Mouse (Mus musculus): ENCODE measurements at regions not wholly inside any gene's neighbourhood (a gene's known extent, or its start where the extent isn't known, plus 50 kb on each side); places are given as distances from the start of the nearest gene placed in this dataset.

DNA sequence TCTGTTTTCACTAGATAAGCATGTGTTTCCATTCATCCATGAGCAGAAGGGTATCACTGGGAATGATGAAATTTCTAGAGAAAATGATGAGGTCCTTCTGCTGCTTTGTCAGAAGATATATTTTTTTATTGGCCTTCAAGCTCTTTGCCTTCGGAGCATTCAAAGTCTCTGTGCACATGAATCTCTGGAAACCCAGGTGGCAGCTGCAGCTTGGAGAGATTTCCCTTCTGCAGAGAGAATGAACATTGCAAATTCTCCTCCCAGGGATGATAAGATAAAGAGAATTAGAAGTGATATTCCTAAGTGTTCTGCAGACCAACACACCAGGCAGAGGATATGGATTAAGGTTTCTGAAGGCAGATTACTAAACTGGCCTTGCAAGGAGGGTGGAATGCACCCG, 224.2 kb downstream of the 9330182O14Rik start:
- Histone ChIP-seq H3K27me3 (ENCODE audit: insufficient read depth, poor library complexity, severe bottlenecking) (no peaks in the 10 kb centered on the region), H3K4me1 (peaks cover 11% of the 10 kb centered on the region; the same call in 1 of the 2 replicates), H3K9me3 (no peaks in the 10 kb centered on the region), H3K36me3 (no peaks in the 10 kb centered on the region), H3K4me3 (no peak overlapping the region), H3K27ac (no peak overlapping the region)
- DNase-seq (ENCODE audit: low spot score), result no peak
- 25% methylated on average over 2 of the region's 2 CpGs for WGBS

DNA sequence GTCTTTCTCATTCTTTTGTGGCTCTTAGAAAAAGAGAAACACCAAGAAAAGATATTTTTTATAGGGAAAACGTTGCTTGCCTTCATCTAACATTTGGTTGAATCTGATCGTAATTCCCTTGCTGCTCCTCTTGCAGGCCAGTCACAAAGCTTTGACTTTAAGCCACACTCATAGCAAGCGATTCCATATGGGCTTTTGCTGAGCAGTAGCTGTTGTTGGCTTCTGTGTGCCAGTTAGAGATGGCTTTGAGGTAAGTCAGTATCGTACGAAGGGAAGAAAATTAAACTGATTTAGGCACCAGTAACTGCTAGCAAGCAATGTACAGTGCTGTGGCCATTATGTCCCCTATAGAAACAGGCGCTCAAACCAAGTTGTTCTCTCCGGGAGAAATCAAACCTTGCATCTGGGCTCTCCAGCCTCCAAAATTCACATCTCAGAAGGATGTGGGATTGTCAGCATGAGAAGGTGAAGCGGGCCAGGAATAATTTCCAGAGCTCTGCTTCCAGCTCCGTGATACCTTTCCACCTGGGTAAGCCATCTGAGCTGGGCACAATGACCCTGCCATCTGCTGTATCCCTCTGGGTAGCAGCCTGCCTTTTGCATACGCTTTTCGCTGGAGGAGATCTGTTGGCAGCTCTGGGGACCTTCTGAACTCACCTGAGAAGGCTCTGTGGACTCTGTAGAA, 227.8 kb downstream of the 9330182O14Rik start:
- no peak for DNase-seq (ENCODE audit: low spot score)
- Histone ChIP-seq H3K4me3 (no peak overlapping the region), H3K27me3 (ENCODE audit: insufficient read depth, poor library complexity, severe bottlenecking) (no peaks in the 10 kb centered on the region), H3K9me3 (no peaks in the 10 kb centered on the region), H3K4me1 (peaks cover 11% of the 10 kb centered on the region; the same call in 1 of the 2 replicates), H3K36me3 (no peaks in the 10 kb centered on the region), H3K27ac (no peak overlapping the region)
- 86% methylated on average over 11 of the region's 11 CpGs for WGBS

DNA sequence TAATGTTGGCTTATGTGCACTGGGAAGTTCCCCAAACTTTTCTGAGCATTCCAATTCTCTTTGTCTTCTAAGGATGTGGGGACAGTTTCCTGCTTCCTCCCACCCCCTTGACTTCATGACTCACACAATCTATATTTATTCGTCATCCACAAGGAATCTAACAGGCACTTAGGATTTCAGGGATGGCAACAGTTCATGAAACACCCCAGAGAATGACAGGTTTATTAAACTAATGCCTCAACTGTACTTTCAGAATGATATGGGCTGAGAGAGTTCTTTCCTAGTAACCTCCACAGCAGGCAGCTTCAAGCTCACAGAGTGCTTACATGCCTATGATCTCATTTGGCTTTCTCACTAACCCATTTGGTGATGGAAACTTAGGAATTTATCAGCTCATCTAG, 230.1 kb downstream of the 9330182O14Rik start:
- H3K9me3 ChIP-seq, result no peaks in the 10 kb centered on the region
- no peak overlapping the region for H3K4me3 ChIP-seq
- no peak for DNase-seq (ENCODE audit: low spot score)
- H3K27me3 ChIP-seq (ENCODE audit: insufficient read depth, poor library complexity, severe bottlenecking), result no peaks in the 10 kb centered on the region
- no peaks in the 10 kb centered on the region for H3K36me3 ChIP-seq
- H3K4me1 ChIP-seq, result 0 out of 2 replicates have a peak, but pooled peaks cover under 1% of the 10 kb centered on the region
- H3K27ac ChIP-seq, result 0 out of 2 replicates have a peak overlapping the region, but pooled peaks have one; percentile 42
- WGBS, result 44% methylated on average over 1 of the region's 1 CpGs

DNA sequence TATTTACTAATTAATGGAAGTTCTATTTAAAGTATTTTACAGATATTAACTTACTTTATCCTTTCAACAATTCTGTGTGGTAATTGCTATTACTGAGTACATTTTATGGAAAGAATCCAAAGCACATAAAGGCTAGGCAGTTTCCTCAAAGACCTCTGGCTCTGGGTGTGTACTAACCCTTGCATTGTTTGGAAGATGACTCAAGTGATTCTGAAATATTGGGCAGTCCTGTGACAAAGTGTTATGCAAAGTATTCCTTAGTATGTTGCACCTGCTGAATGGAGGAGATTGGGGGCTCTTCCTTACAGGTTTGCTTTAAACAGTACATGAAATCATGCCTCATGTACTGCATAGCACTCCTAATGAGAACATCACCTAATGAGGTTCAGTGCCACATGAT, 231.4 kb downstream of the 9330182O14Rik start:
- DNase-seq (ENCODE audit: low spot score), result no peak
- Histone ChIP-seq H3K9me3 (no peaks in the 10 kb centered on the region), H3K27ac (no peak overlapping the region), H3K27me3 (ENCODE audit: insufficient read depth, poor library complexity, severe bottlenecking) (no peaks in the 10 kb centered on the region), H3K4me3 (no peak overlapping the region), H3K4me1 (no peaks in the 10 kb centered on the region), H3K36me3 (no peaks in the 10 kb centered on the region)

DNA sequence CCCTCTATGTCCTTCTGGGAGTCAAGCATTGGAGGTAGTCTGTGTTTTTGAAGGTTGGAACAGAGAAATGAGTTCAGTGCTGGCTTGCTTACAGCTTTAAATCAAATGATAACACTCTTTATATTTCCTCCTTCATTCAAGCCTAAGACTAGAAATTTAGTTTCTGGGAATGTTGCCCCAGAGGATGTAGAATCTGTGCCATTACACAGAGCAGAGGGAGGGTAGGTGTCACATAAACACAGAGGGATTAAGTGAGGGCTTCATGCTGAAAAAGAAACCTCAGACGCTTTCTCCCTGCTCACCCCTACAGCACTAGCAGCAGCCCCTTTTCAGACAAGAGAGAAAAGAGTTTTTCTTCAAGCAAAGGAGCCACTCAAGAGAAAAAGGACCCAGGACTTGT, 232.9 kb downstream of the 9330182O14Rik start:
- 63% methylated on average over 1 of the region's 1 CpGs for WGBS
- no peak for DNase-seq (ENCODE audit: low spot score)

DNA sequence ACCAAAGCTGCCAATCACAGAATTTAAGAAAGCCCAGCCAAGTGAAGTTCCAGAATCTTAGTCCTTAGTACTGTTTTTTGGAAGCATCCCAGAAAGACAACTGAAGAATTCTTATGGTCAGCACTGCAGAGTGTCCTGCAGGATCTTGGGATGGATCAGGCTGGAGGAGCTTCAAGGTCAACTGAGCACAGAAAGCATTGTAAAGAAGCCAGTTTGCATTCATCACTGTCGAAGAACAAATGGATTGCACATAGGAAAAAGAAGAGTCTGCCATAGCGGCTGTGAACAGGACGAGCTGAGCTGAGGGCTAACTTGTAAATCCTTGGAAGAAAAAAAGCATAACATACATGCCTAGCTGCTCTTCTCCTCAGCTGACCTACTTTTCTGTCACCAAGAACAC, 234.6 kb downstream of the 9330182O14Rik start:
- H3K27me3 ChIP-seq (ENCODE audit: insufficient read depth, poor library complexity, severe bottlenecking), result no peaks in the 10 kb centered on the region
- 77% methylated on average over 3 of the region's 3 CpGs for WGBS
- H3K4me1 ChIP-seq, result no peaks in the 10 kb centered on the region
- no peak overlapping the region for H3K27ac ChIP-seq
- H3K9me3 ChIP-seq, result no peaks in the 10 kb centered on the region
- no peaks in the 10 kb centered on the region for H3K36me3 ChIP-seq
- no peak overlapping the region for H3K4me3 ChIP-seq
- no peak for DNase-seq (ENCODE audit: low spot score)

More for the DNA sequence above, 232.9 kb downstream of the 9330182O14Rik start:
- Histone ChIP-seq H3K27ac (no peak overlapping the region), H3K9me3 (no peaks in the 10 kb centered on the region), H3K4me3 (no peak overlapping the region), H3K36me3 (no peaks in the 10 kb centered on the region), H3K4me1 (no peaks in the 10 kb centered on the region), H3K27me3 (ENCODE audit: insufficient read depth, poor library complexity, severe bottlenecking) (no peaks in the 10 kb centered on the region)

DNA sequence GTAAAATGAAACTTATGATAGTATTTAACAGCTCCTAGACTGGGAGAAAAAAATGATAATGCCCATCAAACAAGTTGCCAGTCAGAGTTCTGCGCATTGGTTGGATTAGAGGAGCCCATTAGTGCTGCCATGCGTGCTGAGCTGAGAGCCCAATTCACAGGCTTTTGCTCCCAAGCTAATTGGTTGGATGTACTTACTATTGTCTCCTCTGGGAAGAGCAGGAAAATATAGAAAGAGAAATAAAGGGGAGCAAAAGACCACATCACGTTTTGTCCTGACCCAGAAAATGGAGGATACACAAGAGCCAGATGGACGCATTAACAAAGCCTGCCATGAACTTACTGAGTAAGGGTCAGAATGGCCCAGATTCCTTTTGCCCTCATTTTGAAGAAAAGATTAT, 237.3 kb downstream of the 9330182O14Rik start:
- Histone ChIP-seq H3K27me3 (ENCODE audit: insufficient read depth, poor library complexity, severe bottlenecking) (no peaks in the 10 kb centered on the region), H3K36me3 (no peaks in the 10 kb centered on the region), H3K4me1 (no peaks in the 10 kb centered on the region), H3K27ac (no peak overlapping the region), H3K9me3 (no peaks in the 10 kb centered on the region), H3K4me3 (no peak overlapping the region)
- DNase-seq (ENCODE audit: low spot score), result no peak
- WGBS, result 85% methylated on average over 4 of the region's 4 CpGs

DNA sequence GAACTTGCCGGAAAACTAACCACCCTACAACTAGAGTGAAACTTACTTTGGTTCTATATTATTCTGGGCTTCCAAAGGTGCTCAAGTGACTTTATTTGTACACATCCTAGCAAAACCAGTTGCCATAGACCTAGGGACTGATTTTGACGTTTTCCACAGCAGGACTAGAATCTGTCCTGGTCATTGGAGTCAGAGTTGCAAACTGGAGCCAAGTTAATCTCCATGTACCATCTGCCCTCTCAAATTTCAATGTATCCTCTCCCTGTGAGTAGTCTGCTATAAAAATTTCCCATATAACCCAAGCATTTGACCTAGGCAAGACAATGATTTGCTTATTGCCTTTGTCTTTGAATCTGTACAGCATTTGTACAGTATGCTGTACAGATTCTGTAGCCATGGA, 252.4 kb downstream of the 9330182O14Rik start:
- Histone ChIP-seq H3K9me3 (no peaks in the 10 kb centered on the region), H3K27ac (no peak overlapping the region), H3K4me3 (no peak overlapping the region), H3K4me1 (no peaks in the 10 kb centered on the region), H3K27me3 (ENCODE audit: insufficient read depth, poor library complexity, severe bottlenecking) (no peaks in the 10 kb centered on the region), H3K36me3 (no peaks in the 10 kb centered on the region)
- no peak for DNase-seq (ENCODE audit: low spot score)
- 66% methylated on average over 2 of the region's 2 CpGs for WGBS

DNA sequence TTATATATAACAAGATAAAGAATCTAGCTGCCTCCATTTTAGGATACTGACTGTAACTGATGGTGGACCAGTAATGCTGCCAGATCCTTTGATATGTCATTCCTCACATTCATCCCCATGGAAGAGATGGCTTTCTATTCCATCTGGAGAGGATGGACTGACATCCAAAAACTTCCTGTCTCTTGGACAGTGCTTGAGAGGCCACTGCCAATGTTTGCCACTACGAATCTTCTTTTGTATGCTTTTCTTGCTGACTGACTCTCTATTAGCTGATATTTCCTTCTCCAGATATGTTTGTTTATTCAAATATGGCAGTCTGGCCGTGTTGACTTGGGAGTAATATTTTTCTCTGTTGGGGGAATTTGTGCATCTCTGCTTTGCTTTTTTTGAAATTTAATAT, 253.6 kb downstream of the 9330182O14Rik start:
- Histone ChIP-seq H3K9me3 (no peaks in the 10 kb centered on the region), H3K27me3 (ENCODE audit: insufficient read depth, poor library complexity, severe bottlenecking) (no peaks in the 10 kb centered on the region), H3K4me1 (no peaks in the 10 kb centered on the region), H3K27ac (no peak overlapping the region), H3K4me3 (no peak overlapping the region), H3K36me3 (no peaks in the 10 kb centered on the region)
- 79% methylated on average over 2 of the region's 2 CpGs for WGBS
- no peak for DNase-seq (ENCODE audit: low spot score)

DNA sequence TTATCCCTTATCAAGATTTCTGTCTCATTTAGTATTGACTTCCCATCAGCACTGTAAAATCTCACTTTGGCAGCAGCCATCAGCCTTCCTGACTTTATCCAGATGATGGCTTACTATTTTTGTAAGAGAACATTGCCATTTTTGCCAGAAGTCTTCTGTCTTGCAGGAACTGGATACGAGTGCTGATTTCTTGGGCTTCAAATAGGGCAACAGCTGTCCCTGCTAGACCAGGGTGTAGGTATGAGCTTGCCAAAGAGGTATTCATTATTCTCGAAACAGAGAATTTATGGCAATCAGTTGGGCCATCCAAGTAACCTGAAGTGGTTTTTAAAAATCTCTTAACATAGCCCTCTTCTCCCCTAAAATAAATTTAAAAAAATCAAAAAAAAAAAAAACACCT, 254.6 kb downstream of the 9330182O14Rik start:
- no peak overlapping the region for H3K27ac ChIP-seq
- H3K9me3 ChIP-seq, result no peaks in the 10 kb centered on the region
- DNase-seq (ENCODE audit: low spot score), result no peak
- WGBS, result 70% methylated on average over 2 of the region's 2 CpGs
- H3K4me3 ChIP-seq, result no peak overlapping the region
- no peaks in the 10 kb centered on the region for H3K27me3 ChIP-seq (ENCODE audit: insufficient read depth, poor library complexity, severe bottlenecking)
- H3K36me3 ChIP-seq, result no peaks in the 10 kb centered on the region
- H3K4me1 ChIP-seq, result no peaks in the 10 kb centered on the region

DNA sequence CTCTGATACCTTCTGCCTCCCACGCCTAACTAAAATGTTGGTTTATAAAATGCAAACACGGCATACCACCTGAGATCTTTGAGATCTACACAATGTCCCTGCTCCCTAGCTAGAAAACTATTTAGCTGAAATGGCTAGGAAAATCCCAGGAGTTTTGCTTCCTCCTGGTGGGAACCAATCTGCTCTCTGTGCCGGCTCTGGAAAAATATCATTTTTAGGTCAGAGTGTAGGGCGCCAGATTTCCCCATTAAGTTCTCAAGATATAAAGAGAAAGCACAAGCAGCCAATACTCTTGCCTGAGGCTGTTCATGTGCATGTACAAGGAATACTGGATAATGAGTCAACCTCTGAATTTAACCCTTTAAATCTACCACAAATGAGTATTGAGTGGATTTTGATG, 301.0 kb downstream of the 9330182O14Rik start:
- H3K4me1 ChIP-seq, result no peaks in the 10 kb centered on the region
- WGBS, result 85% methylated on average over 4 of the region's 4 CpGs
- no peaks in the 10 kb centered on the region for H3K27me3 ChIP-seq (ENCODE audit: insufficient read depth, poor library complexity, severe bottlenecking)
- no peak overlapping the region for H3K27ac ChIP-seq
- no peak overlapping the region for H3K4me3 ChIP-seq
- DNase-seq (ENCODE audit: low spot score), result no peak
- no peaks in the 10 kb centered on the region for H3K36me3 ChIP-seq
- no peaks in the 10 kb centered on the region for H3K9me3 ChIP-seq

DNA sequence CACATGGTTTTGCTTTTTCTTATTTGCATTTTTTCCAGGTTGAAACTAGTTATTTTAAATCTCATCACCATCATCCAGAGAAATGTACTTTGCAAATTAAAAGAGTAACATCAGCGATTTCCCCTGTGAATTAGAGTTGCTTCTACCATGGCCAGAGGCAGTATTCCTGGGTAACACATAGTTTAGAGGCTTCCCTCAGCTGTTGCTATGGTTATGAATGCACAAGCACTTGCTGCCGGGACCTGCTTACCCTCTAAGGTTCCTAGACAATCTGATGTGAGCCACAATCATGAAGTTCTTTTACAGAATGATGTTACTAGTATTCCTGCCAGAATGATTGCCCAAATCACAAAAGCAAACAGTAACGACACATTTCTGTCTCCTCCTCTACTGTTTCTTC, 302.5 kb downstream of the 9330182O14Rik start:
- Histone ChIP-seq H3K4me1 (no peaks in the 10 kb centered on the region), H3K4me3 (no peak overlapping the region), H3K27ac (no peak overlapping the region), H3K27me3 (ENCODE audit: insufficient read depth, poor library complexity, severe bottlenecking) (no peaks in the 10 kb centered on the region), H3K9me3 (no peaks in the 10 kb centered on the region), H3K36me3 (no peaks in the 10 kb centered on the region)
- no peak for DNase-seq (ENCODE audit: low spot score)
- 62% methylated on average over 3 of the region's 3 CpGs for WGBS

DNA sequence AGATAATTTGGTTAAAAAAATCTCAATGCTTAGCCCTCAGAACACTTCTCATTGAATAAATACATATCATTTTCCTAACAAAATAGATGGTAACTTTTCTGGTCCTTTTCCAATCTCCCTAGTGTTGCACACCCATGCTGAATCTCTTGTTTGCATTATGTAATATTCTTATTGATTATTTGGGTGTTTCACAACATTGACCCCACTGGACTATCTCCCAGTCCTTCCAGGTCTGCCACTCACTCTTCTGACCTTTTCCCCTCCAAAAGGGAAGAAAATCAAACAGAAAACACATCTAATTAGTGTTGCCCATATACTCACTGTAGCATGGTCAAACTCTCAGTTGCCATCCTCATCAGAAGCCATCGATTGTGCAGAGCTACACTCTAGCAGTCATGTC, 305.7 kb downstream of the 9330182O14Rik start:
- Histone ChIP-seq H3K27me3 (ENCODE audit: insufficient read depth, poor library complexity, severe bottlenecking) (no peaks in the 10 kb centered on the region), H3K4me1 (no peaks in the 10 kb centered on the region), H3K9me3 (no peaks in the 10 kb centered on the region), H3K4me3 (no peak overlapping the region), H3K36me3 (no peaks in the 10 kb centered on the region), H3K27ac (no peak overlapping the region)
- no peak for DNase-seq (ENCODE audit: low spot score)
- 87% methylated on average over 1 of the region's 1 CpGs for WGBS

DNA sequence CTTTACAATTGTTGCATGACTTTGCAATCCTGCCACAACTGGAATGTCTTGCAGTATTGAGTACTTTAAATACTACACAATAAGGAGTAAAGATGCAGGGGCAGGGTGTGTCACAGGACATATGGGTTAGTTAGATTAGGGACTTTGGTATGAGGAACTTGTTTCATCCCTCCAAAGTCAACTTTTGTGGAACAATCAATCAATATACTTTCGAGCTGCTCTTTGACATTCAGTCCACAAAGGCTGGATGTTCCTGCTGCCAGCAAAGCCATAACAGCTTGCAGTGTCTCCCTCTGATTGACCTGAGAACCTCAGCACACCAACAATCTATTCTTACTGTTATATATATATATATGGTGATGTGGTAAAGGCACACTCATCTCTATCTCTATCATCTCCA, 314.5 kb downstream of the 9330182O14Rik start:
- H3K4me3 ChIP-seq, result no peak overlapping the region
- no peak for DNase-seq (ENCODE audit: low spot score)
- H3K27me3 ChIP-seq (ENCODE audit: insufficient read depth, poor library complexity, severe bottlenecking), result no peaks in the 10 kb centered on the region
- no peak overlapping the region for H3K27ac ChIP-seq
- H3K9me3 ChIP-seq, result no peaks in the 10 kb centered on the region
- H3K36me3 ChIP-seq, result no peaks in the 10 kb centered on the region
- H3K4me1 ChIP-seq, result no peaks in the 10 kb centered on the region
- 70% methylated on average over 1 of the region's 1 CpGs for WGBS
